Mouse (Mus musculus): ENCODE results near the gene Actn4. TPM values are rescaled to one million over a fixed set of nuclear protein-coding genes. Genes with fewer than 3 reads are reported as not detected.

Actn4 gene
- polyA plus RNA-seq, 1 experiment from 2014 or later, result 300 TPM

DNA sequence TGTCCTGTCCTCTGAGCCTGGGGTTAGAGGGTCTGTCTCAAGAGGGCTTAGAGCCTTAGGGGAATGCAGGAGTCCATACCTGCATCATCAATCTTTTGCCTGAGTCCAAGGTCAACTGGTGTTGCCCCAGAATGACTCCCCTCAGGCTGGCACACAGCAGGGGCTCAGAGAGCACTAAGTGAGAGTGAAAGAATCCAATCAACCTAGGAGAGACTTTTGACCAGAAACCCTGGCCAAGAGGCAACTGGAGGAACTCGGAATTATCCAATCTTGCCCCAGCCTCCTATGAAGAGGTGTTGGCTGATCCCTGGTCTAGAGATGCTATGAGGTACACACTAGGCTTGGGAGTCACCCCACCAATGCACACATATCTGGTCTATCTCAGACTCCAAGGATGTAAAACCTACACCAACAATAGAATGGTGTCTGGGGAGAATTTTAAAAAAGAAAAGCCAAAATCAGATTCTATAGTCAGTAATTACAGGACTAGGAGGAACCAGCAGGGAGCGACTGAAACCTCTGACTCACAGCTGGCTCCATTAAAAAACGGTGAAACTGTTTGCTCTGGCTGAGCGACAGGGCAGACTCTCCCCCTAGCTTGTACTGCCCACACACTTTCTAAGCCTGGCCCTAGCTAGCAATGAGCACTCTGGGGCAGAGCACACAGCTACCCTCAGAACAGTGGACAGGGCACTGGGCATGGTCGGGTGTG, 31.7 kb downstream of the Actn4 start:
- Histone ChIP-seq H3K9me3 (no peaks in the 10 kb centered on the region), H3K27ac (peak overlapping the region; percentile 80), H3K4me1 (peaks cover 56% of the 10 kb centered on the region), H3K9ac (0 out of 2 replicates have a peak overlapping the region, but pooled peaks have one; percentile 13), H3K4me3 (no peak overlapping the region), H3K27me3 (no peaks in the 10 kb centered on the region), H3K4me2 (replicated peaks) (no peak overlapping the region; the same call in none of the 2 replicates), H3K36me3 (peaks cover 17% of the 10 kb centered on the region)
- ATAC-seq (ENCODE audit: low FRiP score, low read depth), result no peak
- 43% methylated on average over 5 of the region's 5 CpGs for WGBS

DNA sequence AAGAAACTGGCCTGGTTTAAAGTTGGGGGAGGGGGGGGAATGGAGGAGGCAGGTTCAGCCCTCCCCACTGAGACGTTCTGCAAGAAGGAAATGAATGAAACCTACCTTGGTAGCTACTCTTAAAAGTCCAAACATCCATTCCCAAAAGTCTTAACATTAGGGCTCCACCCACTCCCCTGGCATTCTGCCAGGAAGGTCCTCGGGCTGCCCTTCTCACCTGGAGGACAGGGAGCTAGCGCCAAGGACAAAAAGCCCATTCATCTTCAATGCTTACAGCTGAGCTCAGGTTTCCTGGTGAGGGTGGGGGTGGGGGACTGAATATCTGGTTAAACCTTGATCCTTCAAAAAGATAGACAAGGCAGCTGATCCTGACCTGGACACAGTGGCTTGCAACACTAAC, 32.8 kb downstream of the Actn4 start:
- no peak for ATAC-seq (ENCODE audit: low FRiP score, low read depth)
- Histone ChIP-seq H3K27me3 (no peaks in the 10 kb centered on the region), H3K4me3 (no peak overlapping the region), H3K4me2 (replicated peaks) (peak overlapping the region; percentile 5; the same call in 1 of the 2 replicates), H3K27ac (peak overlapping the region; percentile 80), H3K4me1 (peaks cover 67% of the 10 kb centered on the region), H3K36me3 (peaks cover 10% of the 10 kb centered on the region), H3K9ac (no peak overlapping the region), H3K9me3 (no peaks in the 10 kb centered on the region)
- WGBS, result 32% methylated on average over 3 of the region's 3 CpGs

DNA sequence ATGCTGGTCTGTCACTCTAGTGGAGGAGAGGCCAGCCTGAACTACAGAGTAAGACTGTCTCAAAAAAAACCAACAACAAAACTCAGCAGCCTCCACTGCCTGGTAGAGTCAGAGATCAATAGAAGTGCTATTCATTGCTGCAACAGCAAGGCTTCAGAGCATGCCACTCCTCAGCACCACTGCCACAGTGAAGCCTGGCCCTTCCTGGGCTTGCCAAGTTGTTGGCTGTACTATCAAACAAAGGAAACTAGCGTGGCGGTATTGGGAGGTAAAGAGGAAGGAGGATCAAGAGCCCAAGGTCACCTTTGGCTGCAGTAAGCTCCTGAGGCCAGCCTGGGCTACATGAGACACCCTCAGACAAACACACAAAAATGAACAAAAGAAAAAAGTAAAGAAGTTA, 36.0 kb downstream of the Actn4 start:
- no peak overlapping the region for H3K9ac ChIP-seq
- no peaks in the 10 kb centered on the region for H3K9me3 ChIP-seq
- no peak overlapping the region for H3K4me2 ChIP-seq (replicated peaks)
- no peaks in the 10 kb centered on the region for H3K27me3 ChIP-seq
- peaks cover 7% of the 10 kb centered on the region; the same call in 1 of the 2 replicates for H3K36me3 ChIP-seq
- peaks cover 83% of the 10 kb centered on the region for H3K4me1 ChIP-seq
- no peak for ATAC-seq (ENCODE audit: low FRiP score, low read depth)
- H3K27ac ChIP-seq, result peak overlapping the region; percentile 96
- WGBS, result 71% methylated on average over 2 of the region's 2 CpGs
- no peak overlapping the region for H3K4me3 ChIP-seq

DNA sequence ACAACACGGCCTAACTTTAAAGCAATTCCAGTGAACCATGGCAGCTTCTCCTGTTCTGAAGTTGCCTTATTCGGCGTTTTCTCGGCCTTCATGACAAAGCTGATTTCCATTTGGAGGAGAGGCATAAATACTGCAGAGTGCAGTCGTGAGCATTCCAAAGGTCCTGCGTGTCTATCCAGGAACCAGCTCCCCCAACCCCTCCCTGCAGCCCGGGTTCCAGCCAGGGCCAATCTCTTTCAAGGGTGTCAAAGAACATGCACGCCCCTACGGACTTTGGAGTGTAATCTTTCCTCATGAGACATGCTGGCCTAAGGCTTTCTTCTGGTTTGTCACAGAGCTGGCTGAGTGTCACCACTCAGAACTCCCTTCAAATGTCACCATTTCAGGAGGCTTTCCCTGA, 36.8 kb downstream of the Actn4 start:
- 24% methylated on average over 9 of the region's 9 CpGs for WGBS
- peaks cover 8% of the 10 kb centered on the region; the same call in 1 of the 2 replicates for H3K36me3 ChIP-seq
- no peaks in the 10 kb centered on the region for H3K9me3 ChIP-seq
- 0 out of 2 replicates have a peak, but pooled peaks have one; percentile 37 for ATAC-seq (ENCODE audit: low FRiP score, low read depth)
- H3K4me1 ChIP-seq, result peaks cover 83% of the 10 kb centered on the region
- peak overlapping the region; percentile 96 for H3K27ac ChIP-seq
- peak overlapping the region; percentile 35; the same call in 1 of the 2 replicates for H3K9ac ChIP-seq
- no peaks in the 10 kb centered on the region for H3K27me3 ChIP-seq
- H3K4me2 ChIP-seq (replicated peaks), result 0 out of 2 replicates have a peak overlapping the region, but pooled peaks have one; percentile 10
- no peak overlapping the region for H3K4me3 ChIP-seq

DNA sequence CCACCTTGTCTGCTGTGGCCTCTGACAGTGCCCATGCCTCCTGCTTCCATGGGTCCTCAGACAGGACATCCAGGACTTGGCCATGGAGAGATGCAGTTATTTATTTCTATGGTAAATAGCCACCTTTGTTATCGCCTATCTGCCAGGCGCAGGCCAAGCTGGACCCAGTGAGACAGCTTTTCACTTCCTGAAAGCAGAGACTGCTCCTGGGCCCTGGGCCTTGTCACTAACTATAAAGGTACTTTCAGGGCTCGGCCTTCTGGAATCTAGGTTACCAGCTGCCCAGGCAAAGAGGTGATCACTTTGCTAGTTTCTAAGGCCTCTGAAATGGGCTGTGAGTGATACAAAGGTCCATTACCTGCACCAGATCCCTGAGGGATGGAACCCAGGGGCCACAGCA, 37.3 kb downstream of the Actn4 start:
- Histone ChIP-seq H3K27me3 (no peaks in the 10 kb centered on the region), H3K9ac (peak overlapping the region; percentile 35; the same call in 1 of the 2 replicates), H3K4me1 (peaks cover 83% of the 10 kb centered on the region), H3K4me2 (replicated peaks) (0 out of 2 replicates have a peak overlapping the region, but pooled peaks have one; percentile 48), H3K36me3 (peaks cover 8% of the 10 kb centered on the region; the same call in 1 of the 2 replicates), H3K4me3 (no peak overlapping the region), H3K9me3 (no peaks in the 10 kb centered on the region), H3K27ac (peak overlapping the region; percentile 96)
- ATAC-seq (ENCODE audit: low FRiP score, low read depth), result no peak
- 72% methylated on average over 3 of the region's 3 CpGs for WGBS

DNA sequence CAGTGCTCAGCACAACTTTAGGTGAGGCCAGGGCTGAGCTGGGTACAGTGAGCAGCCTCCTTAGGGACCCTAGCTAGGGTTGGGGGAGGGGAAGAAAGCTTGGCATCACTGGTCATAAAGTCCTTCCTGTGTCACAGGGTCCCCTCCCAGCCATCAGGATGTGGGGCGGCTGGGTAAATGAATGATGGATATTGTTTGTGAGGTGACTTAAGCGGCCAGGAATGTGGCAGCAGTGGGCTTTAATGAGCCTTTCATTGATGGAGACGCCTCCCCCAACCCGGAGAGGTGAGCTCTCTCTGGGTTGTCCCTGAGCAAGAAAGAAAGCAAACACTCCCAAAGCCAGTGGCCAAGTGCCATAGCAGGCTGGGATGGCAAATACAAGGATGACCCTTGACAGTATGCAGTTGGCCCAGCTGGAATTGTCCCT, 38.3 kb downstream of the Actn4 start:
- peak overlapping the region; percentile 56; the same call in 1 of the 2 replicates for H3K9ac ChIP-seq
- 3% methylated on average over 4 of the region's 4 CpGs for WGBS
- no peaks in the 10 kb centered on the region for H3K9me3 ChIP-seq
- no peaks in the 10 kb centered on the region for H3K27me3 ChIP-seq
- peak; percentile 70 for ATAC-seq (ENCODE audit: low FRiP score, low read depth)
- H3K27ac ChIP-seq, result peak overlapping the region; percentile 96
- H3K4me2 ChIP-seq (replicated peaks), result peak overlapping the region; percentile 48
- peaks cover 83% of the 10 kb centered on the region for H3K4me1 ChIP-seq
- 0 out of 2 replicates have a peak overlapping the region, but pooled peaks have one; percentile 1 for H3K4me3 ChIP-seq
- peaks cover 10% of the 10 kb centered on the region for H3K36me3 ChIP-seq

DNA sequence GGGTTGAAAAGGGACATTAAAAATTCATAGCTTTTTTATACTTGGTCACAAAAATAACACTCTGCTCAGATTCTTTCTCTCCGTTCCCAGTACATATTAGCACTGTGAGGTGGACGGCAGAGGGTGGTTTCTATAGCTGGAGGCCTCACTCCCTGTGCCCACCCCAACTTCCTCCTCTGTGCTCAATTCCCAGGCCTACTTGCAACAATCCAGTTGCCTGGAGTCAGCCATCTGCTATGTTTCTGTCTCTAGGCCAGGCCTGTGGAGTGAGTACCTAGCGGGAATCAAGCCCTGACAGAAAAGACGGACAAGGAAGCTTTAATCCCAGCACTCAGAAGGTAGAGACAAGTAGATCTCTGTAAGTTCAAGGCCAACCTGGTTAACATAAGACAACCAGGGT, 39.5 kb downstream of the Actn4 start:
- Histone ChIP-seq H3K4me2 (replicated peaks) (no peak overlapping the region), H3K36me3 (peaks cover 22% of the 10 kb centered on the region), H3K9ac (no peak overlapping the region), H3K9me3 (no peaks in the 10 kb centered on the region), H3K27ac (peak overlapping the region; percentile 96), H3K4me3 (no peak overlapping the region), H3K27me3 (no peaks in the 10 kb centered on the region), H3K4me1 (peaks cover 89% of the 10 kb centered on the region)
- 49% methylated on average over 4 of the region's 4 CpGs for WGBS
- ATAC-seq (ENCODE audit: low FRiP score, low read depth), result no peak

DNA sequence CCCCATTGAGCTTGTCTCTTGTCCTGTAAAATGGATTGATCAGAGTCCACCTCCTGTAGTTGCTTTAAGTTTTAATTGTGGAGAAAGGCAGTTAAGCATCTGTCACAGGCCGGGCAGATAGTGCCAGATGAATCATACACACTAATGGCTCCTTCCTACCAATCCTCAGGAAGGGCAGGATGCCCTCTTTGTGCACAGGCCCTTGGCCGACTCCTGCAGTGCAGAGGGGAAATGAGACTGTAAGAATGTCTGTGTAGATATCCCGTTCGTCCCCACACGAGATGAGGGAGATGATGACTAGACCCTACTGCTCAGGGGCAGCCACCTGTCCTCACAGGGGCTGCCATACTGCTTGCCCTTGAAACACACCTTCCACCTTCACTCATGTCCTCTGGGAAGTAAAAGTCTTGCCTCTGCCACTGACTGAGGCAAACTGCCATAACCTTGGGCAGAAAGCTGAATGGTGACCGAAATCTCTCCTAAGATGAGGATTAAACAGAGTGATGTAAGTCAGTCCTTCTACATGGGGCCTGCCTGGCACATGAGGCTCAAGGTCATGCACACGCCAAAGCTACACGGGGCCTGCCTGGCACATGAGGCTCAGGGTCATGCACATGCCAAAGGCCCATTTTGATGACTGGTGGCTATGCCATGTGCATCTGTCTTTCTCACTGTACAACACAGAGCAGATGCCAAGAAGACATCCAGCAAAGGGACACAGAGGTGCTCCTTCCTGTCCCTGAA, 40.2 kb downstream of the Actn4 start:
- no peak overlapping the region for H3K9ac ChIP-seq
- no peak for ATAC-seq (ENCODE audit: low FRiP score, low read depth)
- peaks cover 96% of the 10 kb centered on the region for H3K4me1 ChIP-seq
- H3K4me3 ChIP-seq, result no peak overlapping the region
- peaks cover 29% of the 10 kb centered on the region for H3K36me3 ChIP-seq
- H3K27ac ChIP-seq, result peak overlapping the region; percentile 96
- WGBS, result 84% methylated on average over 8 of the region's 8 CpGs
- no peak overlapping the region for H3K4me2 ChIP-seq (replicated peaks)
- no peaks in the 10 kb centered on the region for H3K27me3 ChIP-seq
- H3K9me3 ChIP-seq, result no peaks in the 10 kb centered on the region

DNA sequence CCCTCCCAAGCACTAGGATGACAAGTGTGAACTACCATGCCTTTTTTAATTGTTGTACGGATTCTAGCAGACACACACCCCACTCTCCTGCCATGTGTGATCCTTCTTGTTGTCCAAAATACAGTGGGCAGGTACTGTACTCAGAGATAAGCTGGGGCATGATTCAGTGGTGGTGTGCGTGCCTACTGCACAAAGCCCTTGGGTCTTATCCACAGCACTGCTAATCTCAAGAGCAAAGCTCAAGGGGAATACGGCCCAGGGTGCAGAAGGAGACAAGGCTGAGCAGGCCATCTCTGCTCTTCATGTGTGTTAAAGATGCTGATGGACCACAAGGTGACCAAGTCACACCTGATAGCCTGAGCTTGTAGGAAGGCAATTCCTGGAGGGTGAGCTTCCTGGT, 41.0 kb downstream of the Actn4 start:
- no peak for ATAC-seq (ENCODE audit: low FRiP score, low read depth)

DNA sequence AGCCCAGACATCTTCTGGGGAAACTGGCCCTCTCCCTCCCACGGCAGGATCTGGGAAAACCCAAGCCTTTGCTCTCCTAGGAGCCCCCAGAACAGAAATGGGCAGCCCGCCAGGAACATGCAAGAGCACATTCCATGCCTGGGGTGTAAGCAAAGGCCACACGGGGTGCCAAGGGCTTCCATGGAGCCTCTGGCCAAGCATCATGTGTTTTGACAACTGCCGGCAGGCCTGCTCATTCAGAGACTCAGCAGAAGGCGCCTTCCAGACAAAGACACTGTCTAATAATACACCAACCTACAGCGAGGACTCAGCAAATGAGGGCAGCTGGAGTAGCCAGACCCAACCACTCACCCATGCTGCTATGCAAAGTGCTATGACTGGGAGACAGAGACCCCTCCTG, 42.3 kb downstream of the Actn4 start:
- Histone ChIP-seq H3K9ac (peak overlapping the region; percentile 32; the same call in 1 of the 2 replicates), H3K9me3 (no peaks in the 10 kb centered on the region), H3K27me3 (no peaks in the 10 kb centered on the region), H3K4me1 (peaks cover 78% of the 10 kb centered on the region), H3K4me3 (no peak overlapping the region), H3K4me2 (replicated peaks) (peak overlapping the region; percentile 12), H3K36me3 (peaks cover 50% of the 10 kb centered on the region), H3K27ac (peak overlapping the region; percentile 58)
- ATAC-seq (ENCODE audit: low FRiP score, low read depth), result peak; percentile 57
- WGBS, result 36% methylated on average over 6 of the region's 6 CpGs

More for the DNA sequence above, 41.0 kb downstream of the Actn4 start:
- Histone ChIP-seq H3K36me3 (peaks cover 37% of the 10 kb centered on the region), H3K27ac (no peak overlapping the region; the same call in 1 of the 2 replicates), H3K9ac (no peak overlapping the region), H3K4me2 (replicated peaks) (no peak overlapping the region), H3K27me3 (no peaks in the 10 kb centered on the region), H3K4me1 (peaks cover 92% of the 10 kb centered on the region), H3K9me3 (no peaks in the 10 kb centered on the region), H3K4me3 (no peak overlapping the region)
- WGBS, result 88% methylated on average over 3 of the region's 3 CpGs

DNA sequence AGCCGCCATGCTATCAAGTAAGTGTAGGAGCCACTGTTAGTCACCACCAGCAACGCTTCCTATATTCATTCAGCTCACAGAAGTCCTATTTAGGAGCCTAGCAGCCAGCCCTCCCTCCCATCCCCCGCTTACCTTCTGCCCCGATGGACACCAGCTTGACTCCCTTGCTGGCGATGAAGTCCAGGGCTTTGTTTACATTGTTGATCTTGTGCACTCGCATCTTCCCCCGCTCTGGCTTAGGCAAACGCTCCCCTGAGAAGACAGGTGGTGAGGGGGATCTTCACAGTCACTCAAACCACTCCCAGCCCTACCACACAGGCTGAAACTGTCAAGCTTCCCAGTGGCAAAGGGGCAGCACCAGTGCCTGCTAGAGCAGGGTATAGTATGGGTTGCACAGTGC, 43.6 kb downstream of the Actn4 start:
- ATAC-seq (ENCODE audit: low FRiP score, low read depth), result no peak
- Histone ChIP-seq H3K4me1 (peaks cover 65% of the 10 kb centered on the region), H3K4me2 (replicated peaks) (no peak overlapping the region), H3K27me3 (no peaks in the 10 kb centered on the region), H3K9me3 (no peaks in the 10 kb centered on the region), H3K9ac (no peak overlapping the region), H3K36me3 (peaks cover 63% of the 10 kb centered on the region), H3K4me3 (no peak overlapping the region), H3K27ac (peak overlapping the region; percentile 69)
- 74% methylated on average over 8 of the region's 8 CpGs for WGBS

Measured in limb, embryonic 13.5 days (tissue).